22 mouse cellular contexts compared by ENCODE assay signal in the genomic region with DNA sequence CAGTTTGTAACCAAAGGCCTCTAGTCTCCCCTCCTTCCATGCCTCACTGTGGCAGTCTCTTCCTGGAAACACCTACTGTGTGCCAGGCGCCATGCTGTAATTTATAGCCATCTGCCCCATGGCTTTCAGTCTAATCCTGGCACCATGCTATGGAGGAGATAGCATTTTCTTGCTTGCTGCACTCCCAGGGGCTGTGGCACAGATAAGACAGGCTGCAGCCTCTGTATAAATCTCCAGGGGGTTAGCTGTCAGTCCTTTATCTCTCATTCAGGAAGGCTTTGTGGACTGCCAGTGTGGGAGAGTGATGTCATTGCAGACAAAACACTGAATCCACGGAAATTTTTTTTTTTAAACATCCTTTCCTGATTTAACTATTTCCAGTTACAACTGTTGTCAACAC. TPM values are rescaled to one million over a fixed set of nuclear protein-coding genes. Genes with fewer than 3 reads are reported as not detected.
A peak's percentile ranks its signal among the peaks of the same experiment; 100 is the strongest.
DNase-seq lines count a peak whose midpoint lies in the region; ATAC-seq and TF ChIP-seq lines count a peak whose summit lies in the region.
"Had no signal": no experiment of that assay in that cellular context is flagged by ENCODE, and none has a peak within 500 bp of the region (broad histone marks: within the 10 kb centered on the region; RNA-seq: fewer than 3 reads in every experiment).

No protein-coding gene starts in this region.

- peak; percentile 40; the same call in 1 of the 2 replicates for ATAC-seq in heart, embryonic 14.5 days (ENCODE audit: insufficient number of reproducible peaks, insufficient read depth, low FRiP score, low read depth)
- no peak for ATAC-seq in lung, postnatal 0 days
- peak; percentile 42 for ATAC-seq in common myeloid progenitor, adult 5-6 weeks (replicated peaks; ENCODE audit: low read depth, poor library complexity, severe bottlenecking)
- no peak for ATAC-seq in stomach, postnatal 0 days (ENCODE audit: low FRiP score, low TSS enrichment)
- ATAC-seq: midbrain, embryonic 13.5 days had no signal

- no peak overlapping the region for H3K4me3 ChIP-seq in heart, embryonic 14.5 days (ENCODE audit: control insufficient read depth in 1 of 2, insufficient read depth in 1 of 2, low read depth in 1 of 2, low read length in 2 of 2)
- no peak overlapping the region for H3K4me3 ChIP-seq in lung, postnatal 0 days (ENCODE audit: low read depth, low read length)
- no peak overlapping the region for H3K4me3 ChIP-seq in stomach, postnatal 0 days (ENCODE audit: low read depth, low read length)
- H3K4me3 ChIP-seq: embryonic facial prominence, embryonic 15.5 days; limb, embryonic 12.5 days; midbrain, embryonic 13.5 days; myocyte had no signal

- TF ChIP-seq EP300 in lung, postnatal 0 days (IDR thresholded peaks at IDR 0.05): no peak
- TF ChIP-seq EP300 in stomach, postnatal 0 days (optimal IDR thresholded peaks at IDR 0.05): no peak

- H3K4me2 ChIP-seq in heart, embryonic 14.5 days (ENCODE audit: low read length): no peak overlapping the region
- no peak overlapping the region for H3K4me2 ChIP-seq in lung, postnatal 0 days (replicated peaks; ENCODE audit: low read depth, low read length)
- H3K4me2 ChIP-seq in stomach, postnatal 0 days (replicated peaks; ENCODE audit: low read depth): no peak overlapping the region
- H3K4me2 ChIP-seq: embryonic facial prominence, embryonic 15.5 days; limb, embryonic 12.5 days; midbrain, embryonic 13.5 days had no signal

- DNase-seq in heart, adult 9 months (ENCODE audit: low spot score in 2 of 2): no peak
- DNase-seq in lung, postnatal 0 days (ENCODE audit: low spot score): no peak
- no peak for DNase-seq in lung, postnatal 25 days (ENCODE audit: low spot score)
- DNase-seq in stomach, postnatal 0 days (ENCODE audit: low spot score): no peak
- no peak for DNase-seq in frontal cortex, adult 2 months (ENCODE audit: extremely low spot score in 1 of 2, low spot score in 1 of 2)
- DNase-seq: adrenal gland, postnatal 36 days; cerebellum, adult 11-12 months; cerebellum, postnatal 25 days; gastrocnemius, postnatal 10 days; lung, adult 2 months; right cerebral cortex, postnatal 14 days; spleen, adult 18-20 months; thymus, postnatal 4 days had no signal

- peaks cover 36 to 53% of the 10 kb centered on the region in 2 experiments for H3K4me1 ChIP-seq in heart, embryonic 14.5 days (ENCODE audit: control insufficient read depth in 2 of 2, insufficient read depth in 2 of 2, low read length in 2 of 2)
- H3K4me1 ChIP-seq in lung, postnatal 0 days (ENCODE audit: insufficient read depth, low read depth, low read length): peaks cover 25% of the 10 kb centered on the region
- H3K4me1 ChIP-seq in stomach, postnatal 0 days (replicated peaks; ENCODE audit: control insufficient read depth, insufficient read depth): peaks cover 6% of the 10 kb centered on the region

- no peaks in the 10 kb centered on the region for H3K27me3 ChIP-seq in heart, embryonic 14.5 days (ENCODE audit: control insufficient read depth, insufficient read depth, low read length)
- H3K27me3 ChIP-seq in lung, postnatal 0 days (replicated peaks; ENCODE audit: insufficient read depth, low read length): no peaks in the 10 kb centered on the region
- no peaks in the 10 kb centered on the region for H3K27me3 ChIP-seq in stomach, postnatal 0 days (ENCODE audit: control insufficient read depth, insufficient read depth, low read length)
- H3K27me3 ChIP-seq: embryonic facial prominence, embryonic 15.5 days; limb, embryonic 12.5 days had no signal

- peak overlapping the region; percentile 31 to 59; a peak in 3 of 4 replicates for H3K27ac ChIP-seq in heart, embryonic 14.5 days (replicated peaks in 1 of 2; ENCODE audit: control insufficient read depth in 1 of 2, insufficient read depth in 1 of 2, low read depth in 2 of 2, low read length in 2 of 2)
- peak overlapping the region; percentile 32; the same call in 1 of the 2 replicates for H3K27ac ChIP-seq in lung, postnatal 0 days (ENCODE audit: low read length)
- H3K27ac ChIP-seq in stomach, postnatal 0 days (replicated peaks): peak overlapping the region; percentile 20; the same call in 1 of the 2 replicates
- H3K27ac ChIP-seq: embryonic facial prominence, embryonic 15.5 days; kidney, postnatal 0 days; limb, embryonic 12.5 days; midbrain, embryonic 13.5 days had no signal

- no peaks in the 10 kb centered on the region for H3K9me3 ChIP-seq in heart, embryonic 14.5 days (ENCODE audit: control insufficient read depth, low read length)
- H3K9me3 ChIP-seq in lung, postnatal 0 days (ENCODE audit: low read length): no peaks in the 10 kb centered on the region
- H3K9me3 ChIP-seq in stomach, postnatal 0 days (ENCODE audit: control insufficient read depth, low read length): no peaks in the 10 kb centered on the region
- H3K9me3 ChIP-seq: embryonic facial prominence, embryonic 15.5 days; limb, embryonic 12.5 days; midbrain, embryonic 13.5 days had no signal

- H3K36me3 ChIP-seq in heart, embryonic 14.5 days (ENCODE audit: control insufficient read depth, insufficient read depth, low read length): peaks cover 40% of the 10 kb centered on the region
- H3K36me3 ChIP-seq in lung, postnatal 0 days (ENCODE audit: insufficient read depth, low read length): peaks cover 32% of the 10 kb centered on the region
- H3K36me3 ChIP-seq in stomach, postnatal 0 days (ENCODE audit: control insufficient read depth, insufficient read depth, low read length): peaks cover 19% of the 10 kb centered on the region
- H3K36me3 ChIP-seq: midbrain, embryonic 13.5 days had no signal

- 22% methylated on average over 2 of the region's 2 CpGs for WGBS in heart, embryonic 14.5 days
- WGBS in lung, postnatal 0 days: 50% methylated on average over 2 of the region's 2 CpGs
- 49% methylated on average over 2 of the region's 2 CpGs for WGBS in stomach, postnatal 0 days

- H3K9ac ChIP-seq in heart, embryonic 14.5 days (ENCODE audit: low read length): no peak overlapping the region
- no peak overlapping the region for H3K9ac ChIP-seq in lung, postnatal 0 days (replicated peaks; ENCODE audit: low read depth)
- no peak overlapping the region for H3K9ac ChIP-seq in stomach, postnatal 0 days (ENCODE audit: low read length)
- H3K9ac ChIP-seq: embryonic facial prominence, embryonic 15.5 days; limb, embryonic 12.5 days; midbrain, embryonic 13.5 days had no signal

- no peak for TF ChIP-seq CTCF in lung, postnatal 0 days (IDR thresholded peaks at IDR 0.05)
- no peak for TF ChIP-seq CTCF in stomach, postnatal 0 days (IDR thresholded peaks at IDR 0.05; ENCODE audit: low read depth)

RNA-seq across cellular contexts. Expression of a gene that starts 8.3 kb away (rescaled TPM):
- 187 and 196 TPM in 2 replicates for polyA plus RNA-seq in heart, embryonic 14.5 days (2014; fragmentation: Nextera tagmentation; extraction: Ambion mirVana)
- 739 and 823 TPM in 2 replicates for polyA plus RNA-seq in lung, postnatal 0 days (2015; fragmentation: Nextera tagmentation; extraction: Ambion mirVana)
- total RNA-seq in common myeloid progenitor, adult 5-6 weeks (2017): 212 and 241 TPM in 2 replicates
- polyA plus RNA-seq in stomach, postnatal 0 days (2015; fragmentation: Nextera tagmentation; extraction: Ambion mirVana): 564 and 594 TPM in 2 replicates
- polyA plus RNA-seq in frontal cortex, adult 2 months (2012; rRNA removed): 19.1 and 19.9 TPM in 2 replicates

RNA-seq across cellular contexts. Expression of a gene that starts 12.4 kb away (rescaled TPM):
- polyA plus RNA-seq in heart, embryonic 14.5 days (2014; fragmentation: Nextera tagmentation; extraction: Ambion mirVana): 2.0 and 2.6 TPM in 2 replicates
- polyA plus RNA-seq in lung, postnatal 0 days (2015; fragmentation: Nextera tagmentation; extraction: Ambion mirVana): 12.2 and 13.1 TPM in 2 replicates
- 0.32 and 2.0 TPM in 2 replicates for total RNA-seq in common myeloid progenitor, adult 5-6 weeks (2017)
- 4.6 and 5.4 TPM in 2 replicates for polyA plus RNA-seq in stomach, postnatal 0 days (2015; fragmentation: Nextera tagmentation; extraction: Ambion mirVana)
- polyA plus RNA-seq in frontal cortex, adult 2 months (2012; rRNA removed): 3.4 and 4.5 TPM in 2 replicates
- polyA plus RNA-seq: myocyte had no signal

RNA-seq across cellular contexts. Expression of a gene that starts 26.6 kb away (rescaled TPM):
- 2.0 and 5.0 TPM in 2 replicates for polyA plus RNA-seq in heart, embryonic 14.5 days (2014; fragmentation: Nextera tagmentation; extraction: Ambion mirVana)
- 1.1 and 1.3 TPM in 2 replicates for polyA plus RNA-seq in lung, postnatal 0 days (2015; fragmentation: Nextera tagmentation; extraction: Ambion mirVana)
- total RNA-seq in common myeloid progenitor, adult 5-6 weeks (2017): 0.14 and 2.2 TPM in 2 replicates
- polyA plus RNA-seq in stomach, postnatal 0 days (2015; fragmentation: Nextera tagmentation; extraction: Ambion mirVana): 16.7 and 19.9 TPM in 2 replicates
- 13.3 and 16.3 TPM in 2 replicates for polyA plus RNA-seq in frontal cortex, adult 2 months (2012; rRNA removed)

RNA-seq across cellular contexts. Expression of a gene that starts 33.0 kb away (rescaled TPM):
- 1.5 and 1.6 TPM in 2 replicates for polyA plus RNA-seq in heart, embryonic 14.5 days (2014; fragmentation: Nextera tagmentation; extraction: Ambion mirVana)
- 4.7 and 5.3 TPM in 2 replicates for polyA plus RNA-seq in lung, postnatal 0 days (2015; fragmentation: Nextera tagmentation; extraction: Ambion mirVana)
- not detected in 2 replicates for total RNA-seq in common myeloid progenitor, adult 5-6 weeks (2017)
- polyA plus RNA-seq in stomach, postnatal 0 days (2015; fragmentation: Nextera tagmentation; extraction: Ambion mirVana): 1.8 TPM in 2 replicates
- 1.1 and 1.8 TPM in 2 replicates for polyA plus RNA-seq in frontal cortex, adult 2 months (2012; rRNA removed)
- total RNA-seq: hematopoietic stem cell, adult 5-6 weeks; layer of hippocampus, postnatal 14 days had no signal

RNA-seq across cellular contexts. Expression of a gene that starts 47.6 kb away (rescaled TPM):
- 0.22 and 0.23 TPM in 2 replicates for polyA plus RNA-seq in heart, embryonic 14.5 days (2014; fragmentation: Nextera tagmentation; extraction: Ambion mirVana)
- polyA plus RNA-seq in lung, postnatal 0 days (2015; fragmentation: Nextera tagmentation; extraction: Ambion mirVana): 0.39 and 0.44 TPM in 2 replicates
- total RNA-seq in common myeloid progenitor, adult 5-6 weeks (2017): not detected in 2 replicates
- polyA plus RNA-seq in stomach, postnatal 0 days (2015; fragmentation: Nextera tagmentation; extraction: Ambion mirVana): 19.2 and 22.7 TPM in 2 replicates
- 0.90 and 0.97 TPM in 2 replicates for polyA plus RNA-seq in frontal cortex, adult 2 months (2012; rRNA removed)
- total RNA-seq: gastrocnemius, postnatal 10 days; hematopoietic stem cell, adult 5-6 weeks had no signal
- polyA plus RNA-seq: limb, embryonic 12.5 days; myocyte had no signal

Comparison
In these comparisons a context has a peak if more than half of its experiments do, and no peak if none do; other contexts are left out.
1. ATAC-seq: peak in heart, embryonic 14.5 days (single experiment) and common myeloid progenitor, adult 5-6 weeks (single experiment); none in lung, postnatal 0 days (single experiment) and stomach, postnatal 0 days (single experiment).
2. Peak in every context shown above with its lines, with median percentiles within 50 percentile points of each other: H3K27ac ChIP-seq.